Mouse (Mus musculus): ENCODE data around the gene Nrp2.

GRCm38 (mm10) chr1:62683498-62683897, 19.6 kb upstream of the Nrp2 start:
- no peak for TF ChIP-seq NELFE (IDR thresholded peaks at IDR 0.05; ENCODE audit: low read depth, low read length)
- TF ChIP-seq TCF12 (IDR thresholded peaks at IDR 0.05; ENCODE audit: low read depth, low read length) = no peak
- TF ChIP-seq MAX (IDR thresholded peaks at IDR 0.05; ENCODE audit: low read length) = no peak
- no peak for TF ChIP-seq BHLHE40 (IDR thresholded peaks at IDR 0.05; ENCODE audit: borderline replicate concordance, low read depth, low read length)
- no peak for TF ChIP-seq MAZ (IDR thresholded peaks at IDR 0.05; ENCODE audit: low read depth, low read length)
- no peak for TF ChIP-seq CHD1 (IDR thresholded peaks at IDR 0.05; ENCODE audit: low read depth, low read length)
- TF ChIP-seq CTCF (IDR thresholded peaks at IDR 0.05 in 2 of 3, conservative IDR thresholded peaks at IDR 0.05 in 1 of 3; ENCODE audit: control insufficient read depth in 1 of 3, insufficient read depth in 1 of 3, low read depth in 2 of 3, low read length in 3 of 3, poor library complexity in 1 of 3, severe bottlenecking in 1 of 3) = no peak
- no peak for TF ChIP-seq POLR2A (IDR thresholded peaks at IDR 0.05; ENCODE audit: control insufficient read depth in 1 of 2, insufficient read depth in 1 of 2, low read depth in 1 of 2, low read length in 2 of 2, poor library complexity in 1 of 2)
- TF ChIP-seq ZKSCAN1 (IDR thresholded peaks at IDR 0.05; ENCODE audit: low read depth, low read length) = no peak
- no peak for TF ChIP-seq MYC (IDR thresholded peaks at IDR 0.05; ENCODE audit: low read depth, low read length)
- no peak for TF ChIP-seq EP300 (IDR thresholded peaks at IDR 0.05; ENCODE audit: low read depth in 1 of 2, low read length in 2 of 2)
- TF ChIP-seq ZC3H11A (IDR thresholded peaks at IDR 0.05; ENCODE audit: low read depth, low read length) = no peak
- no peak for TF ChIP-seq SMC3 (IDR thresholded peaks at IDR 0.05; ENCODE audit: low read depth, low read length)
- TF ChIP-seq USF2 (IDR thresholded peaks at IDR 0.05; ENCODE audit: borderline replicate concordance in 1 of 2, insufficient read depth in 1 of 2, low read depth in 1 of 2, low read length in 2 of 2) = no peak
